Mouse (Mus musculus): Measurements from ENCODE around the gene Tenm4. TPM values are rescaled to one million over a fixed set of nuclear protein-coding genes. Genes with fewer than 3 reads are reported as not detected.
A peak's percentile ranks its signal among the peaks of the same experiment; 100 is the strongest.

Tenm4 gene
- polyA plus RNA-seq (2015; fragmentation: Nextera tagmentation; extraction: Ambion mirVana): 33.1 and 33.3 TPM in 2 replicates

DNA sequence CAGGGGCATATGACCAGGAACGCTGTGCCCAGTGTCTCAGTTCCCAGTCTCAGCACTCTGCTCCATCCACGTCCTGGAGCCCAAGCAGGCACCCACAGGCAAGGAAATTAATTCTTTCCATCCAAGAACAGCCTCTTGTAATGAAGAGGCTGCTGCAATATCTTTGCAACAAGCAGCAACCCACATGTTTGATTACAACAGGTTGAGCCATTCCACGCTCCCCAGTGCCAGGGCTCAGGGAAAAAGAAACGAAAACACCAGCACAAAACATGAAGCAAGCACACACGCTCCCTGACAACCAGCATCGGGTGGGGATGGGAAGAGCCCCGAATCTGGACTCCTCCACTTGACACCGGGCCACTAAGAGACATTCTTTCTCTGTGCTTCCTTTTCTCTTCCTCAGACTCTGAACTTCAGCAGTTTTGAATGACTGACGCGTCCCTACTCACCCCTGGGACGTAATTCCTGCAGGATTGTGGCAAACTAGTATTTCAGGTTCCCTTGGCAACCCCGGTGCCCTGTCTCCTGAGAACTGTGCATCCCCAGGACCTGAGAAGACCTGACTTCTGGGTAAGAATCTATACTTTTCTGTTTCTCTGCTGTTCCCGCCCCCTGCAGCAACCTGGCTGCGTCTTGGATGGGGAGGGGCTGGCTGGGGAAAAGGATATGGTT, at the start of gene Tenm4:
Tenm4 (plus strand) TSS at position 323 of the 672 bp plus-strand sequence.
- WGBS: 39% methylated on average over 14 of the region's 14 CpGs
- Histone ChIP-seq H3K27ac (no peak within 1 kb of the TSS), H3K9ac (no peak within 1 kb of the TSS), H3K36me3 (no peaks in the 10 kb centered on the region), H3K9me3 (no peaks in the 10 kb centered on the region), H3K4me2 (no peak within 1 kb of the TSS), H3K27me3 (peaks cover 12% of the 10 kb centered on the region), H3K4me1 (replicated peaks) (peaks cover 28% of the 10 kb centered on the region), H3K4me3 (no peak within 1 kb of the TSS)
- ATAC-seq (ENCODE audit: low FRiP score): no peak

DNA sequence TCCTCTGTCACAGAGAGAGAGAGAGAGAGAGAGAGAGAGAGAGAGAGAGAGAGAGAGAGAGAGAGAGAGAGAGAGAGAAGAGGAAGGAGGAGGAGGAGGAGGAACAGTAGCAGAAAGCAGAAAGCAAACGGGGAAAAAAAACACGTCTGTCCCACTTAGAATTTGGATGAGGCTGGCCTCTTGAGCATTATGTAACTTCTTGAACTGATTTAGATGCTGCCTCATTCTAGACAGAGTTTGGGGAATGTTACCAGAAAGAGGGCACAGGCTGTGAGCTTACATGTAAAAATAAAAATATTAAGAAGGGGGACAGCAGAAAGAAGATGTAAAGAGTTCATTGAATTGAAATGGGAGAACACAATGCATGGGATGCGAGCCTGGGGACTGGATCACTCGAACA, 40.3 kb upstream of the Tenm4 start:
- H3K9ac ChIP-seq: no peak overlapping the region
- no peak for ATAC-seq (ENCODE audit: low FRiP score)
- 50% methylated on average over 4 of the region's 4 CpGs for WGBS
- no peak overlapping the region for H3K4me3 ChIP-seq
- no peak overlapping the region for H3K4me2 ChIP-seq
- no peaks in the 10 kb centered on the region for H3K36me3 ChIP-seq
- H3K27me3 ChIP-seq: no peaks in the 10 kb centered on the region
- no peak overlapping the region for H3K27ac ChIP-seq
- H3K4me1 ChIP-seq (replicated peaks): no peaks in the 10 kb centered on the region
- H3K9me3 ChIP-seq: no peaks in the 10 kb centered on the region

DNA sequence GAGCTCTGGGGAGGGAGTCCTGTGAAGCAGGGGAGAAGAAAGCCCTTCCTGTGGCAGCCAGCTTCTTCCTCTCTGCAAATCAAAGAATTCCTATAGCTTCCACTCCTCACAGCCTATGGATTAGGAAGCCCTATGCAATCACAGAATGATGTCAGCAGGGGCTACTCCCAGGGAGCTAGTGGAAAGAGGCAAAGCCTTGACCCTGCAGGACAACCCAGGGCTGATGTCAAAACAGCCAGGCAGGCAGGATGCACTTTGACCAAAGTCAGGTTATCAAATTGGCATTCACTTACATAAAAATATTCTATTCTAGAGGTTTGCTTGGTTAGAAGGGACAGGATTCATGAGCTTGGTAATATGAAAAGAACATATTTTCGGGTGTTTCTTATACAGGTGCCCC, 39.9 kb upstream of the Tenm4 start:
- H3K4me2 ChIP-seq: no peak overlapping the region
- 95% methylated on average over 1 of the region's 1 CpGs for WGBS
- no peak overlapping the region for H3K9ac ChIP-seq
- no peak overlapping the region for H3K4me3 ChIP-seq
- ATAC-seq (ENCODE audit: low FRiP score): no peak
- H3K27me3 ChIP-seq: no peaks in the 10 kb centered on the region
- H3K9me3 ChIP-seq: no peaks in the 10 kb centered on the region
- H3K4me1 ChIP-seq (replicated peaks): no peaks in the 10 kb centered on the region
- no peaks in the 10 kb centered on the region for H3K36me3 ChIP-seq
- H3K27ac ChIP-seq: no peak overlapping the region

DNA sequence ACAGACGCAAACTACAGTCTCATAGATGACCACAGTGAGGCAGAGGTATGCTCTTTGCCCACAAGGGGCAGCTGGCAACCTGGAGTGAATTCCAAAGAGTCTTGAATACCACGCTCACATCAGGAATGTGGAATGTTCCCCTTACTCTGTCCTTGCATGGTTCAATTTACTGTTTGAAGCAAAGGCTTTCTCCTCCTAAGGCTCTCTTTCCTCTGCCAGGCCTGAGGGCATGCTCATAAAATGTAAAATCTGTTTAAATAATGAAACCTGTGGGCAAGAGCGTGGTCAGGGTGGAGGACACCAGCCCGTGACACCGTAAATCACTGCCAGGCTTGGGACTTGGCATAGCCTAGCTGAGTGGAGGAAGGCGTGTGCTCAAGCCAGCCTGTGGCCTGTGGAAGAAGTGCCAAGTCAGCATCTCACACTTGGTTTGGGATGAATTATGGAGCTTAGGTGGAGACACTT, 34.5 kb upstream of the Tenm4 start:
- Histone ChIP-seq H3K27me3 (no peaks in the 10 kb centered on the region), H3K9ac (no peak overlapping the region), H3K4me1 (replicated peaks) (no peaks in the 10 kb centered on the region), H3K9me3 (no peaks in the 10 kb centered on the region), H3K4me3 (no peak overlapping the region), H3K36me3 (no peaks in the 10 kb centered on the region), H3K27ac (no peak overlapping the region), H3K4me2 (no peak overlapping the region)
- 87% methylated on average over 6 of the region's 6 CpGs for WGBS
- no peak for ATAC-seq (ENCODE audit: low FRiP score)

DNA sequence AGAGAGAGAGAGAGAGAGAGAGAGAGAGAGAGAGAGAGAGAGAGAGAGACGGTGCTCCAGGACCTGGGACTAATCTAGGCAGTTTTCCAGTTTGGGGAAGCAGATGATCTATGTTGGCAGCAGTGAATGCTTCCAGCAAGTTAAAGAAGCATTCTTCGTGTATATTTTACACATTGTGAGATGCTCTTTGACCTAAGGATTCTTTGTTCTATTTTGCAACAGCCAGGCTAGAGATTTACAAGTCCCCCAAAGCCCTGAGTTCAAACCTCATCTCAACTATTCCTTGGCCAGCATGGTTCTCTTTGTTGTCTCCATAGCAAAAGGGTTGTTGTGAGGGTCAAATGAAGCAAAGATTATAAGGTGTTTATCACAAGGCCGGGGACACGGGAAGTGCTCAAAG, 29.2 kb upstream of the Tenm4 start:
- no peak overlapping the region for H3K27ac ChIP-seq
- no peak overlapping the region for H3K4me3 ChIP-seq
- no peak overlapping the region for H3K4me2 ChIP-seq
- no peaks in the 10 kb centered on the region for H3K27me3 ChIP-seq
- H3K4me1 ChIP-seq (replicated peaks): no peaks in the 10 kb centered on the region
- no peaks in the 10 kb centered on the region for H3K36me3 ChIP-seq
- 75% methylated on average over 4 of the region's 4 CpGs for WGBS
- H3K9me3 ChIP-seq: no peaks in the 10 kb centered on the region
- H3K9ac ChIP-seq: no peak overlapping the region
- no peak for ATAC-seq (ENCODE audit: low FRiP score)

DNA sequence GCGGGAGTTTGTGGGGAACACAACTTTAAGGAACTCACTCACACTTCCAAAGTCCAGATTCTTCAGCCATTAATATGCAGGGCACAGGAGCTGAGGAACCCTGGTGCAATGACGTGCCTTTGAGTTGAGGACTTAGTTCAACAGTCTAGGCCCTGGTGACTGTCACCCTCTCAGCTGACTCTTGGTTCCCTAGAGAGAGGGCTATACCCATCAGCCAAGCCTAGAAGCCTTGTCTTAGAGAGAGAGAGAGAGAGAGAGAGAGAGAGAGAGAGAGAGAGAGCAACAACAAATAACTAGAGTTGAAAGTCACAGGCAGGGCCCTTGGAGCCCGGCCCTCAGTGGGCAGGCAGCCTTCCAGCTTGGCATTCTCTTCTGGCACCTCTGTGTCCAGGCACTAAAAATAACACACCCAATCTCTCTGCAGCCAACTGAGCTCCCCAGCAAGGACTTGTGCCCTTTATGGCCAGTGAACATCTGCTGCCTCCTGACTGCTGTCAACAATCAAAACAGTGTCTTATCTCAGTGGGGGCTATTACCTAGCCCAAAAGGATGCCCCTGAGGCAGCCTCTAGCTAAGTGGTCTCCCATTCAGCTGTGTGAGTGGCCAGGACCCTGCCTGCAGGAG, 28.0 kb upstream of the Tenm4 start:
- no peaks in the 10 kb centered on the region for H3K9me3 ChIP-seq
- no peak overlapping the region for H3K9ac ChIP-seq
- no peaks in the 10 kb centered on the region for H3K36me3 ChIP-seq
- WGBS: 91% methylated on average over 3 of the region's 3 CpGs
- no peak overlapping the region for H3K4me2 ChIP-seq
- H3K4me3 ChIP-seq: no peak overlapping the region
- no peak for ATAC-seq (ENCODE audit: low FRiP score)
- H3K4me1 ChIP-seq (replicated peaks): no peaks in the 10 kb centered on the region
- no peaks in the 10 kb centered on the region for H3K27me3 ChIP-seq
- no peak overlapping the region for H3K27ac ChIP-seq

DNA sequence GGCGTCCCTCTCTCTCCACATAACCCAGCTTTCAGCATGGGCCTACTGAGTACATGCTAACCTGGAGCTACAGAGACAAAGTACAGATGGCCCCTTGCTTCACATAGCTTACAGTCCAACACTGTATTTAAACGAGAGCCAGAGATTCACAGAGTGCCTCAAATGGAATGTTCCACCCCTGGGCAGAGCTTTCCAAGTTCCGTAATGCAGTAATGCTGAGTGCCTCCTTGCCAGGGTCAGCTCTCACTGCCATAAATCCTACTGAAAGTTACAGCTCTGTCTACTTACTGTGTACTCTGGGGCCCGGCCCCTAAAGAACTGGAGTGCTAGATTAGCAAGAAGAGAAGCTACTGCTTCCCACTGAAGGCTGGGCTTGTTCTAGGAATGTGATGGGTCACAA, 23.6 kb upstream of the Tenm4 start:
- Histone ChIP-seq H3K36me3 (no peaks in the 10 kb centered on the region), H3K4me1 (replicated peaks) (no peaks in the 10 kb centered on the region), H3K27me3 (no peaks in the 10 kb centered on the region), H3K9me3 (no peaks in the 10 kb centered on the region), H3K9ac (no peak overlapping the region), H3K27ac (no peak overlapping the region), H3K4me3 (no peak overlapping the region), H3K4me2 (no peak overlapping the region)
- whole genome bisulfite sequencing: 87% methylated on average over 4 of the region's 4 CpGs
- ATAC-seq (ENCODE audit: low FRiP score): no peak

DNA sequence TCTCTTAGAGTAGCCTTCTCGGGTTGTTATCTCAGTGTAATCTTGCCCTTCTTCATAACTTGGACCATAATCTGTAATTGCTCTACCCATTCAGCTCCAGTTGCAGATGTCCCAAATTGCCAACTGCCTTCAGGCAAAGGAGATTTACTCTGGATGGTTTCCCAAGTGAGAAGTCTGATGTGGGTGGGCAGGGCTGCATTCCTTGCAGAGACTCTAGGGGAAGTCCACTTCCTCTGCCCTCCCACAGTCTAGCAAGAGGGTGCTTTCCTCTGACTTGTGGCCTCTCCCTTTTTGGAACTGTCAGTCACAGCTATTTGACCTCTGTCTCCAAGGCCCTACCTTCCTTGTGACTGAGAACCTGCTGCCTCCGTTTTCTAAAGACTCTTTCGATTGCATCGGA, 22.9 kb upstream of the Tenm4 start:
- Histone ChIP-seq H3K9ac (no peak overlapping the region), H3K9me3 (no peaks in the 10 kb centered on the region), H3K4me3 (no peak overlapping the region), H3K4me2 (no peak overlapping the region), H3K36me3 (no peaks in the 10 kb centered on the region), H3K27ac (no peak overlapping the region), H3K27me3 (no peaks in the 10 kb centered on the region), H3K4me1 (replicated peaks) (peaks cover 3% of the 10 kb centered on the region; the same call in 1 of the 2 replicates)
- ATAC-seq (ENCODE audit: low FRiP score): no peak
- 89% methylated on average over 4 of the region's 4 CpGs for WGBS

DNA sequence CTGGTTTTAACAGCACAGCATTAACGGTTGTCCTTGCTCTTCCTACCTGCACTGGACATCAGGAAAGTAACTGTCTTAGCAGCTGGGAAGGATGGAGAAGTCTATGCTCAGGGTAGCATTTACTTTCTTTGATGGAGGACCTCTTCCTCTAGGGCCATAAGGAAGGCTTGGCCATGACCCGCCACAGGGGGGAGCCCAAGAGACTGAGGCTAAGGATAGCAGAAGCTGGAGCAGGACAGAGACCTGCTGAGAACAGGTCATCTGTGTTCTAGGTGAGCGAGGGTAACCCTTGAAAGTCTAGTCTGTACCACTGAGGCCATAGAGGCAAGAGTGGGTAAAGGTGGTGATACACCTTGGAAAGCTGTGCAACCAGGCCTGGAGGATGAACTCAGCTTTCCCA, 19.8 kb upstream of the Tenm4 start:
- Histone ChIP-seq H3K9ac (no peak overlapping the region), H3K4me2 (no peak overlapping the region), H3K4me1 (replicated peaks) (peaks cover 3% of the 10 kb centered on the region; the same call in 1 of the 2 replicates), H3K4me3 (no peak overlapping the region), H3K36me3 (no peaks in the 10 kb centered on the region), H3K27ac (no peak overlapping the region), H3K27me3 (no peaks in the 10 kb centered on the region), H3K9me3 (no peaks in the 10 kb centered on the region)
- no peak for ATAC-seq (ENCODE audit: low FRiP score)
- WGBS: 65% methylated on average over 3 of the region's 3 CpGs

DNA sequence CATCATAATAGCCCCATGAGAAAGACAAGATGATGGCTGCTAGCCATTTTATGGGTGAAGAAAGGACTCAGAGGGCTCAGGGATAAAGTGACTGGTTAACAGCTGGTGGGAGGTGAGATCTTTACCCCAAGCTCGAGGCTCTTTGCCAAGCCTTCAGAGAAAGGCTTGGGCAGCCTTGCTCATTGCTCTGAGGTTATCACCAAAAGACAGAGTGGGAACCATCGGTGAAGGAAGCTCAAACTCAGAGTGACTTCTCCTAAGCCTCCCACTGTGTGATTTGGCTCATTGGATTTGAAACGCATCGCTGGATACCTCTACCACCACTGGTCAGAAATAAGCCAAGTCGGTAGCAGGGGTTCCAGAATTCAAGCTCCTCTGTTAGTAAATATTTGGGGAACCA, 19.1 kb upstream of the Tenm4 start:
- Histone ChIP-seq H3K4me3 (no peak overlapping the region), H3K9ac (no peak overlapping the region), H3K27me3 (no peaks in the 10 kb centered on the region), H3K4me2 (no peak overlapping the region), H3K9me3 (no peaks in the 10 kb centered on the region), H3K27ac (no peak overlapping the region), H3K36me3 (no peaks in the 10 kb centered on the region), H3K4me1 (replicated peaks) (peaks cover 3% of the 10 kb centered on the region; the same call in 1 of the 2 replicates)
- no peak for ATAC-seq (ENCODE audit: low FRiP score)
- WGBS: 22% methylated on average over 5 of the region's 5 CpGs

DNA sequence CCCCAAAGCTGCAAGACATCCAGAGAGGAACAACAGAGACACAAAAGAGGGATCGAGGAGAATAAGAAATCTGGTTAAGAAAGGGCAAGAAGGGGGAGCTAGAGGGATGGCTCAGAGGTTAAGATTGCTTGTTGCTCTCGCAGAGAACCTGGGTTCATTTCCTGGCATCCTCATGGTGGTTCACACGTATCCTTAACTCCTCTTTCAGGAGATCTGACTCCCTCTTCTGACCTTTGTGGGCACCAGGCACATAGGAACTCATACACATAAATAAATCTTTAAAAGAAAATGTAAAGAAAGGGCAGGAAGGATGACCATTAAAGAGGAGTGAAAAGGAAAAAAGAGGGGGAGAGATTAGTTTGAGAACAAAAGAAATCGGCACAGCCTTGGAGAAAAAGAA, 18.6 kb upstream of the Tenm4 start:
- H3K9ac ChIP-seq: 0 out of 2 replicates have a peak overlapping the region, but pooled peaks have one; percentile 58
- H3K36me3 ChIP-seq: no peaks in the 10 kb centered on the region
- H3K27ac ChIP-seq: no peak overlapping the region
- 9% methylated on average over 4 of the region's 4 CpGs for WGBS
- ATAC-seq (ENCODE audit: low FRiP score): no peak; the same call in 1 of the 2 replicates
- peak overlapping the region; percentile 39; the same call in 1 of the 2 replicates for H3K4me3 ChIP-seq
- H3K4me1 ChIP-seq (replicated peaks): peaks cover 3% of the 10 kb centered on the region; the same call in 1 of the 2 replicates
- H3K27me3 ChIP-seq: no peaks in the 10 kb centered on the region
- H3K4me2 ChIP-seq: peak overlapping the region; percentile 53
- H3K9me3 ChIP-seq: no peaks in the 10 kb centered on the region

DNA sequence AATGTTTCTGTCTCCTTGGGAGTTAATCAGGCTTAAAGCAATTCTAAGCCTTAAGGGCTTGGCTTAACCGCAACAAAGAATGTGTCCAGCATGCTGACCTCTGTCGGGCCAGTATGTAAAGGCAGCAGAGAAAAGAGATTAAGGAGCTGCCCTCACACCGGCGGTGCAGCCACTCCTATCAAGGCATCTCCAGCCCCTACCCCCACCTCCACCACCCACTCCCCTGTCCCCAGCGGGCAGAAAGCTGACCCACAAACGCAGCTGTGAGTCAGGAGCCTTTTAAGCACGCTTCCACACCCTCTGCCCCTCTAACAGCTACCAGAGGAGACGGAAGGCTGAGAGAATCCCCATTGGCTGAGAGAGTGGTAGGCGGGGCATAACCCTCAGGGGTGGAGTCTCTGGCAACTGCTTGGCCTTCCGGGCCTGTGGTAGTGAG, 18.1 kb upstream of the Tenm4 start:
- no peaks in the 10 kb centered on the region for H3K9me3 ChIP-seq
- no peaks in the 10 kb centered on the region for H3K36me3 ChIP-seq
- no peaks in the 10 kb centered on the region for H3K27me3 ChIP-seq
- peak overlapping the region; percentile 39 for H3K4me3 ChIP-seq
- H3K27ac ChIP-seq: peak overlapping the region; percentile 73; the same call in 1 of the 2 replicates
- peak overlapping the region; percentile 58 for H3K9ac ChIP-seq
- peak; percentile 96 for ATAC-seq (ENCODE audit: low FRiP score)
- H3K4me1 ChIP-seq (replicated peaks): peaks cover 3% of the 10 kb centered on the region; the same call in 1 of the 2 replicates
- peak overlapping the region; percentile 53 for H3K4me2 ChIP-seq
- WGBS: under 1% methylated on average over 10 of the region's 10 CpGs

DNA sequence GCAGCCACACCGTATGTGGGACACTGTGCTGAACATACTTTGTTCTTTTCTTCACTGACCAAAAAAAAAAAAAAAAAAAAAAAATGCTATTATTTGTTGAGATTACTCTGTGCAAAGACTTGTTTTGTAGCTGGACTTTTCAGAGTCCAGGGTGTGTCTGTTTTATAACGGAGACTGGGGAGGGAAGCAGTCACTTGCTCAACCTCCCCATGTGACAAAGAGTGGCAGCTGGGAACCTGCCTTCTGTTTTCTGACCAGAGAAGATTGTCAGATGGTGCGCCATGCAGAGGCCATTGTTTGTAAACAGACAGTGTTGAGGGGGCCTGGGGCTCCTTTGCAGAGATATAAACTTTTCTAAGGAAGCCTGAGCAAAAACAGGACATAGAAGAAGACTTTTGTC, 17.0 kb upstream of the Tenm4 start:
- Histone ChIP-seq H3K4me2 (no peak overlapping the region), H3K4me1 (replicated peaks) (peaks cover 3% of the 10 kb centered on the region; the same call in 1 of the 2 replicates), H3K9me3 (no peaks in the 10 kb centered on the region), H3K27ac (no peak overlapping the region), H3K27me3 (no peaks in the 10 kb centered on the region), H3K9ac (no peak overlapping the region), H3K4me3 (no peak overlapping the region), H3K36me3 (no peaks in the 10 kb centered on the region)
- WGBS: 77% methylated on average over 3 of the region's 3 CpGs
- ATAC-seq (ENCODE audit: low FRiP score): no peak
